Mouse (Mus musculus): Measurements from ENCODE around the gene 9430007A20Rik. TPM values are rescaled to one million over a fixed set of nuclear protein-coding genes. Genes with fewer than 3 reads are reported as not detected.
"Not testable (repeated sequence)": the region's sequence is repeated elsewhere in the genome, so short reads cannot be mapped to it uniquely, and the experiment has no call there.

The 9430007A20Rik gene
- total and polyA plus RNA-seq, 3 experiments = not detected

- Histone ChIP-seq H3K9ac (ENCODE audit: insufficient read depth, low read depth) (no peak overlapping the region), H3K9me3 (replicated peaks; ENCODE audit: low read length) (no peaks in the 10 kb centered on the region), H3K4me1 (ENCODE audit: control insufficient read depth in 1 of 2, insufficient read depth in 2 of 2) (no peaks in the 10 kb centered on the region), H3K36me3 (replicated peaks in 1 of 2; ENCODE audit: control insufficient read depth in 1 of 2, insufficient read depth in 1 of 2, low read length in 1 of 2) (no peaks in the 10 kb centered on the region), H3K79me2 (replicated peaks; ENCODE audit: control insufficient read depth, extremely low read depth, insufficient read depth, poor library complexity, severe bottlenecking) (no peaks in the 10 kb centered on the region), H3K4me3 (replicated peaks in 1 of 3; ENCODE audit: low read depth in 2 of 3, low read length in 2 of 3, poor library complexity in 1 of 3) (no peak overlapping the region), H3K27me3 (replicated peaks) (peaks cover 2% of the 10 kb centered on the region), H3K27ac (ENCODE audit: insufficient read depth, low read depth) (no peak overlapping the region), H3K4me2 (ENCODE audit: insufficient read depth, low read depth, poor library complexity, severe bottlenecking) (no peak overlapping the region)
- DNase-seq (ENCODE audit: extremely low read depth) = peak; percentile 14
- TF ChIP-seq MAX (IDR thresholded peaks at IDR 0.05; ENCODE audit: low read length) = no peak
- peak; percentile 13; the same call in 1 of the 2 replicates for TF ChIP-seq SMC3 (IDR thresholded peaks at IDR 0.05; ENCODE audit: low read depth, low read length)
- TF ChIP-seq RAD21 (IDR thresholded peaks at IDR 0.05; ENCODE audit: low read depth, low read length) = peak; percentile 15
- TF ChIP-seq UBTF (IDR thresholded peaks at IDR 0.05; ENCODE audit: low read depth, low read length) = no peak
- TF ChIP-seq JUN (IDR thresholded peaks at IDR 0.05; ENCODE audit: insufficient read depth, low read depth, low read length) = no peak
- TF ChIP-seq USF1 (IDR thresholded peaks at IDR 0.05; ENCODE audit: low read depth, low read length) = no peak
- TF ChIP-seq JUND (conservative IDR thresholded peaks at IDR 0.05; ENCODE audit: low read depth, low read length) = no peak
- peak in 1 of 2 experiments; percentile 18; a peak in 2 of 4 replicates for TF ChIP-seq CTCF (conservative IDR thresholded peaks at IDR 0.05 in 1 of 2, IDR thresholded peaks at IDR 0.05 in 1 of 2; ENCODE audit: low read depth in 2 of 2, low read length in 2 of 2)
- no peak for TF ChIP-seq IRF4 (IDR thresholded peaks at IDR 0.05; ENCODE audit: low read depth, low read length)
- in situ Hi-C loops (cut with MboI; ENCODE audit: low pct_ligation_motif_present, low pct_unique_long_range_greater_than_20kb, low sequenced_read_pairs) (no loop called here), dilution Hi-C loops (cut with MboI; ENCODE audit: extremely low pct_ligation_motif_present, extremely low pct_unique_long_range_greater_than_20kb, low sequenced_read_pairs) (no loop called here)
These were observed 13.1 kb upstream of the 9430007A20Rik start for GRCm38 (mm10) chr4:144506518-144506917.

DNA sequence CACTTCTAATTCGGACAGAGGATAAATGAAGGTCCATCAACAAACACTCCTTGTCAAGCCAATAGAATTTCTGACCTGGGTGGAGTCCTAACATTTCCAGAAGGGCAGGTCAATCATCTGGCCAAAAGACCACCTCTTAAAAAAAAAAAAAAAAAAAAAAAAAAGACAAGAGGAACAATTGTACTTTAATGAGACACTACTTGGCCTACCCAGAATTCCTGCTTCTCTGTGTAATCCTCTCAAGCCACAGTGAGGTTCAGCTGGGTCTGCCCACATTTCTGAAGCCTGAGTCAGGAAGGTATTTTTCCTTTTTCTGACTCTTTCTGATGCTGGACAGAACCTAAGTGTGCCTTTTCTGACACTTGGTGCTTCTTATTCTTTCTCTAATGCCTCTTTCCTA is 25.1 kb downstream of the 9430007A20Rik start:
- Histone ChIP-seq H3K4me2 (ENCODE audit: insufficient read depth, low read depth, poor library complexity, severe bottlenecking) (no peak overlapping the region), H3K79me2 (replicated peaks; ENCODE audit: control insufficient read depth, extremely low read depth, insufficient read depth, poor library complexity, severe bottlenecking) (no peaks in the 10 kb centered on the region), H3K27me3 (replicated peaks) (peaks cover 3% of the 10 kb centered on the region), H3K9me3 (replicated peaks; ENCODE audit: low read length) (peaks cover 5% of the 10 kb centered on the region), H3K36me3 (replicated peaks in 1 of 2; ENCODE audit: control insufficient read depth in 1 of 2, insufficient read depth in 1 of 2, low read length in 1 of 2) (no peaks in the 10 kb centered on the region), H3K4me1 (ENCODE audit: control insufficient read depth in 1 of 2, insufficient read depth in 2 of 2) (no peaks in the 10 kb centered on the region), H3K4me3 (replicated peaks in 1 of 3; ENCODE audit: low read depth in 2 of 3, low read length in 2 of 3, poor library complexity in 1 of 3) (no peak overlapping the region), H3K9ac (ENCODE audit: insufficient read depth, low read depth) (no peak overlapping the region), H3K27ac (ENCODE audit: insufficient read depth, low read depth) (no peak overlapping the region)
- in situ Hi-C loops (cut with MboI; ENCODE audit: low pct_ligation_motif_present, low pct_unique_long_range_greater_than_20kb, low sequenced_read_pairs) = no loop called here
- dilution Hi-C loops (cut with MboI; ENCODE audit: extremely low pct_ligation_motif_present, extremely low pct_unique_long_range_greater_than_20kb, low sequenced_read_pairs) = no loop called here
- no peak for DNase-seq (ENCODE audit: extremely low read depth)
- no peak for TF ChIP-seq ETS1 (conservative IDR thresholded peaks at IDR 0.05; ENCODE audit: low read depth, low read length)
- no peak for TF ChIP-seq CHD1 (IDR thresholded peaks at IDR 0.05; ENCODE audit: low read depth, low read length)
- TF ChIP-seq MAZ (IDR thresholded peaks at IDR 0.05; ENCODE audit: low read depth, low read length) = no peak
- no peak for TF ChIP-seq ZC3H11A (IDR thresholded peaks at IDR 0.05; ENCODE audit: low read depth, low read length)
- TF ChIP-seq NRF1 (IDR thresholded peaks at IDR 0.05; ENCODE audit: low read depth, low read length) = no peak
- TF ChIP-seq NELFE (IDR thresholded peaks at IDR 0.05; ENCODE audit: low read depth, low read length) = no peak
- no peak for TF ChIP-seq EP300 (IDR thresholded peaks at IDR 0.05; ENCODE audit: low read length)
- no peak for TF ChIP-seq MEF2A (IDR thresholded peaks at IDR 0.05; ENCODE audit: borderline replicate concordance, low read depth, low read length)

GRCm38 (mm10) chr4:144545339-144545738 is 25.7 kb downstream of the 9430007A20Rik start:
- H3K4me1 ChIP-seq (ENCODE audit: control insufficient read depth in 1 of 2, insufficient read depth in 2 of 2); H3K4me2 ChIP-seq (ENCODE audit: insufficient read depth, low read depth, poor library complexity, severe bottlenecking); H3K27me3 ChIP-seq (replicated peaks); DNase-seq (ENCODE audit: extremely low read depth); dilution Hi-C loops (cut with MboI; ENCODE audit: extremely low pct_ligation_motif_present, extremely low pct_unique_long_range_greater_than_20kb, low sequenced_read_pairs); H3K9me3 ChIP-seq (replicated peaks; ENCODE audit: low read length); H3K79me2 ChIP-seq (replicated peaks; ENCODE audit: control insufficient read depth, extremely low read depth, insufficient read depth, poor library complexity, severe bottlenecking); H3K9ac ChIP-seq (ENCODE audit: insufficient read depth, low read depth); H3K27ac ChIP-seq (ENCODE audit: insufficient read depth, low read depth); H3K4me3 ChIP-seq (replicated peaks in 1 of 3; ENCODE audit: low read depth in 2 of 3, low read length in 2 of 3, poor library complexity in 1 of 3); in situ Hi-C loops (cut with MboI; ENCODE audit: low pct_ligation_motif_present, low pct_unique_long_range_greater_than_20kb, low sequenced_read_pairs); H3K36me3 ChIP-seq (replicated peaks in 1 of 2; ENCODE audit: control insufficient read depth in 1 of 2, insufficient read depth in 1 of 2, low read length in 1 of 2): not testable (repeated sequence)
